Mouse (Mus musculus) small intestine, adult 2 months (tissue): ENCODE results near the gene Zfp740. TPM values are rescaled to one million over a fixed set of nuclear protein-coding genes. Genes with fewer than 3 reads are reported as not detected.

Experiments used
- H3K27ac ChIP-seq: fragments of 200-500 bp; 2 replicates; pipeline ENCODE4 v1.5.1; 2012; ENCODE audit warnings: low read depth, low read length, control low read depth, inconsistent platforms; ENCODE audit not compliant: insufficient read depth
- H3K27me3 ChIP-seq: fragments of 200-500 bp; 2 replicates; pipeline ENCODE4 v1.6.1; 2012; ENCODE audit warnings: mild to moderate bottlenecking, moderate library complexity, low read length, inconsistent platforms; ENCODE audit not compliant: control insufficient read depth, insufficient read depth
- H3K36me3 ChIP-seq: fragments of 200-500 bp; 2 replicates; pipeline ENCODE4 v1.6.1; 2012; ENCODE audit warnings: mild to moderate bottlenecking, low read length, control low read depth, inconsistent platforms; ENCODE audit not compliant: control insufficient read depth, insufficient read depth
- H3K4me1 ChIP-seq: fragments of 200-500 bp; 2 replicates; pipeline ENCODE4 v1.6.1; 2012; ENCODE audit warnings: low read length, inconsistent platforms, mixed read lengths; ENCODE audit not compliant: control insufficient read depth, insufficient read depth, insufficient read length
- H3K4me3 ChIP-seq: fragments of 200-500 bp; 2 replicates; pipeline ENCODE4 v1.5.1; 2012; ENCODE audit warnings: low read depth, mild to moderate bottlenecking, control low read depth, inconsistent platforms, low read length, moderate library complexity
- CTCF ChIP-seq: fragments of 200-500 bp; IDR thresholded peaks from 2 replicates; pipeline ENCODE4 v1.5.1; 2012; ENCODE audit warnings: low read depth, mild to moderate bottlenecking, control low read depth, inconsistent platforms, low read length, moderate library complexity, mixed read lengths; ENCODE audit not compliant: insufficient replicate concordance, insufficient read length; ENCODE audit errors: extremely low read depth
- POLR2A ChIP-seq: fragments of 200-500 bp; IDR thresholded peaks from 2 replicates; pipeline ENCODE4 v1.6.1; 2012; ENCODE audit warnings: low read depth, mild to moderate bottlenecking, control low read depth, inconsistent platforms, low read length, moderate library complexity
- WGBS: fragments of 180-500 bp; shearing (Covaris S2); methylation state at CpG from one replicate; pipeline ENCODE4 v1.1.7; 2018; 5-methylcytosine and 5-hydroxymethylcytosine counted together
- polyA plus RNA-seq: library from polyadenylated mRNA; depleted of rRNA; stranded (reverse); fragments of >200 nt; gene quantifications from 2 replicates; pipeline ENCODE4 v1.2.3, GENCODE M21; 2012

The Zfp740 gene
- polyA plus RNA-seq, 1 experiment: 13.4 TPM

DNA sequence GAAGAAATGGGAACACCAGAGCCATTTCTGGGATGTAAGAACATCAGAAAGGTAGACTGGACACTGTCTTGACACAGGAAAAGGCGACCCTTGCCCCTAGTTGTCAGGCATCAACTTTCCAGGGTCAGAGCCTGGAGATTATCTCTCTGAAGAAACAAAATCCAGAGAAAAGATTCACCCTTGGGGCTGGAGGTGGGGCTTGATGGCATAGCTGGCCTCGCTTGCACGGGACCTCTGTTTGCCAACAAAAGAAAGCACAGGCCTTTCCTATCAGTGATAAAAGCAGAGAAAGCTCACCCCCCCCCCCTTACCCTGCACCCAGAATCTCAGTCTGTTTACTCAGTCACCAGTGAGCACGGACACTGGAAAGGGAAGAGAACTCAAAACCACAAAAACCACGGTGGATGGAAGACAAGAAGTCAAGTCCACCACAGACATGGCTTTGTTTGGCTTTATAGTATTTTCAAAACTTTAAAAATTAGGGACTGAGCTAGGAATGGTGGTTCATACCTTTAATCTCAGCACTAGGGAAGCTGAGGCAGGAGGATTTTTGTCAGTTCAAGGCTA, 10.1 kb upstream of the Zfp740 start:
- Histone ChIP-seq H3K27me3 (no peaks in the 10 kb centered on the region), H3K4me3 (no peak overlapping the region), H3K27ac (no peak overlapping the region)

DNA sequence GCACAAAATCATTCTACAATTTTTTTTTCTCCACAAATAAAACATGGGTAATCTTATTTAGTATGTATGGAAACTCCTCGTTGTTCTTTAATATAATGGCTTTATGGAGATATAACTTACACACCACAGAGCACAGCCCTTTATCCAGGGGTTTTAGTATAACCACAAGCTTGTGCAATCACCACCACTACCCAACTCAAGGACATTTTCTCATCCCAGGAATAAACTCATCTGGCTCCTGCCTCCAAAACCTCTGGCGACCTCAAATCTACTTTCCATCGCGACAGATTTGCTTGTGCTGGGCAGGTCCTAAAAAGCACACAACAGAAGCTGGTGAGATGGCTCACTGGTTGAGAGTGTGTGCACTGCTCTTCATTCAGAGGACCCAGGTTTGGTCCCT, 9.4 kb upstream of the Zfp740 start:
- Histone ChIP-seq H3K27me3 (no peaks in the 10 kb centered on the region), H3K27ac (no peak overlapping the region), H3K4me3 (no peak overlapping the region), H3K4me1 (peaks cover 6% of the 10 kb centered on the region), H3K36me3 (no peaks in the 10 kb centered on the region)
- no peak for TF ChIP-seq POLR2A
- no peak for TF ChIP-seq CTCF
- WGBS: 86% methylated on average over 4 of the region's 4 CpGs

More for the DNA sequence above, 10.1 kb upstream of the Zfp740 start:
- WGBS: 43% methylated on average over 5 of the region's 5 CpGs
- H3K36me3 ChIP-seq: no peaks in the 10 kb centered on the region
- no peak for TF ChIP-seq POLR2A
- TF ChIP-seq CTCF: no peak
- H3K4me1 ChIP-seq: peaks cover 10% of the 10 kb centered on the region

DNA sequence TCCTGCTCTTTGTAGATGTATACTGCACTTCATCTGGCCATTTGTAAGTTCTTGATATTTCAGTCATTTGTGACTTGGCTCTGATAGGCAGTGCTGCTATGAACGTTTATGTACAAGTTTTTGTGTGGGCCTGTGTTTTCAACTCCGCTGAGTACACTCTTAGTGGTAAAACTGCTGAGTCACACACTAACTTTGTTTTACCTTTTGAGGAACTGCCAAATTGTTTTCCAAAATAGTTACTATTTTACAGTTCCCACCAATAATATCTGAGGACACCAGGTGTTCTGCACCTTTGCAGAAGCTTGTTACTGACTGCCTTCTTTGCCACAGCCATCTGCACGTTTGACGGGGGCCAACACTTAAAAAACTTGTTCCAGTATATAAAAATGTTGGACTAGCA, 8.6 kb upstream of the Zfp740 start:
- Histone ChIP-seq H3K4me3 (no peak overlapping the region), H3K4me1 (peaks cover 4% of the 10 kb centered on the region), H3K27ac (no peak overlapping the region), H3K27me3 (no peaks in the 10 kb centered on the region), H3K36me3 (no peaks in the 10 kb centered on the region)
- TF ChIP-seq CTCF: no peak
- TF ChIP-seq POLR2A: no peak
- 62% methylated on average over 4 of the region's 4 CpGs for WGBS

GRCm38 (mm10) chr15:102195373-102195772, 7.7 kb upstream of the Zfp740 start:
- H3K36me3 ChIP-seq: no peaks in the 10 kb centered on the region
- 73% methylated on average over 4 of the region's 4 CpGs for WGBS
- H3K27ac ChIP-seq: no peak overlapping the region
- no peak overlapping the region for H3K4me3 ChIP-seq
- peaks cover 2% of the 10 kb centered on the region for H3K4me1 ChIP-seq
- TF ChIP-seq POLR2A (no peak), CTCF (no peak)
- H3K27me3 ChIP-seq: no peaks in the 10 kb centered on the region

- no peak overlapping the region for H3K4me3 ChIP-seq
- TF ChIP-seq CTCF: no peak
- TF ChIP-seq POLR2A: no peak
- H3K27ac ChIP-seq: no peak overlapping the region
- H3K4me1 ChIP-seq: peaks cover 4% of the 10 kb centered on the region; the same call in 1 of the 2 replicates
- H3K27me3 ChIP-seq: no peaks in the 10 kb centered on the region
- 80% methylated on average over 4 of the region's 4 CpGs for WGBS
- no peaks in the 10 kb centered on the region for H3K36me3 ChIP-seq
Observed at GRCm38 (mm10) chr15:102198841-102199240, 4.2 kb upstream of the Zfp740 start.

DNA sequence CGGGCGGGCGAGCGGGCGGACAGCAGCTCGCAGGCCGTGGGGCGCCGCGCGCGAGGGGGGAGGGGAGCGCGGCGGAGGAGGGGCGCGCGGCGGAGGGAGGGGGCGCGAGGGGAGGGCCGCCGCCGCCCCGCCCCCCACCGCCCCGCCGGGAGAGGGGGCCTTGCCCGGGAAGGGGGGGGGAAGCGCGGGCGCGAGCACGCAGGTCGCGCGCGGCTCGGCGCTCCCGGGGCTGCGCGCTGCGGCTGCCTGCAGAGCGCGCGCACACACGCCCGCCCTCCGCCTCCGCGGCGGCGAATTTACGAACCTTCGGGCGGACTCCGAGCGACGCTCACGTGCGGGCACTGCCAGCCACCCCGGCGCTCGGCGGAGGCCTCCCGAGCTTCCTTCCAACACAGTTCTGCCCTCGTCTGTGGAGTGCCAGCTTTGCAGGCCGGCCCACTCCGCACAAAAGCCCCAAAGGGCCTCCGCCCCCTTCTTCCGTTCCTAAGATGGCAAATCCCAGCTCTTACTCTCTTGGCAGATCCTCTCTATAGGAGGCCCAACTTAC, 859 bp downstream of the Zfp740 start:
- Histone ChIP-seq H3K4me3 (peak overlapping the region; percentile 97), H3K36me3 (peaks cover 25% of the 10 kb centered on the region), H3K4me1 (peaks cover 8% of the 10 kb centered on the region), H3K27ac (peak overlapping the region; percentile 90), H3K27me3 (no peaks in the 10 kb centered on the region)
- TF ChIP-seq CTCF: no peak
- TF ChIP-seq POLR2A: no peak
- WGBS: under 1% methylated on average over 32 of the region's 72 CpGs

DNA sequence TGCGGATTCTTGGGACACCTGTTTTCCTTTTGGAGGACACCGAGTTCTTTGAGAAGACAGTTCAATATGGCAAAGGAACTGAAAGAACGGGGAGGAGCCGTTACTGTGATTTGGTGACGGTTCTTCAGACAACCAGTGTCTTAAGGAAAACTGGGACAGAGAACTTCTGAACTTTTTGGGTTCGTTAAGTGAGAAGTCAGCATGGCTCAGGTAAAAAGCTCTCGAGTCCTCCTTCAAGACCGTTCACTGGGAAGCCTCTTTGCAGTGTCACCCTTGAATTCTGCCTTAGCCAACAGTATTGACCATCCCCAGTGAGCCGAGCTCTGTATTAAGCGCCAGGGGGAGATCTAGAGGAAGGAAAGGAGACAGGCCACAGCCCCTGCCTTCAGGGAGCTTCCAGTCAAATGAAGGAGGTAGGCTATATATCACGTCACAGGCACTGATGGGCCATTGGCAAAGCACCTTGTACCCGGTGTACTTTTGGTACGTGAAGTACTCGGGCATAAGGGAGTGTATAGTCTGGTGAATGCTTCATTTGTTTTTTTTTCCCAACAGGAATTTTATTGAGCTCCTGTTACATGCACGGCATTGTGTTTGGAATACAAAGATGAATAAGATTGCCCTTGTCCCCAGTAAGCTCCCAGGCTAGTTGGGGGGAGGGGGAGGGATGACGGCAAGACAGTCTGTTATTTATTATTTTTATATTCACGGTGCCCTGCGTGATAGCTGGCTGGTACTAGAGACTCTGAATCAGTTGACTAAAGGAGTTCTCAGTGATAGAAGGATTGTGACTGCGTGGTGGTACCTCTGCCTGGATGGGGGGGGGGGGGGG, 1.8 kb downstream of the Zfp740 start, which contains the start of gene Csad:
Gene Csad, minus strand, starts transcription at position 51 of the 832 bp plus-strand sequence.
- H3K4me3 ChIP-seq: peak within 1 kb of the TSS; percentile 97
- 52% methylated on average over 19 of the region's 19 CpGs for WGBS
- TF ChIP-seq CTCF: no peak
- TF ChIP-seq POLR2A: no peak
- peak within 1 kb of the TSS; percentile 90 for H3K27ac ChIP-seq
- H3K36me3 ChIP-seq: peaks cover 34% of the 10 kb centered on the region
- no peaks in the 10 kb centered on the region for H3K27me3 ChIP-seq
- peaks cover 8% of the 10 kb centered on the region for H3K4me1 ChIP-seq
